Mouse (Mus musculus): Measurements from ENCODE around the gene Ctsl. TPM values are rescaled to one million over a fixed set of nuclear protein-coding genes. Genes with fewer than 3 reads are reported as not detected.

Gene Ctsl
- total RNA-seq (2021), result 100 to 1,000 TPM; 260 to 267 TPM
- long read RNA-seq, experiment 1, transcript Ctsl-201 (8 exons, 1,971 nt), result major isoform, 262 of 273 reads
- long read RNA-seq, experiment 1, partial matches to known transcripts, result 8 of 273 reads
- long read RNA-seq, experiment 1, other reads (novel, unspliced or antisense), result 3 of 273 reads
- long read RNA-seq, experiment 2, transcript Ctsl-201 (8 exons, 1,971 nt), result major isoform, 177 of 184 reads
- long read RNA-seq, experiment 2, partial matches to known transcripts, result 7 of 184 reads
- long read RNA-seq, experiment 2, other reads (novel, unspliced or antisense), result 0 of 184 reads

DNA sequence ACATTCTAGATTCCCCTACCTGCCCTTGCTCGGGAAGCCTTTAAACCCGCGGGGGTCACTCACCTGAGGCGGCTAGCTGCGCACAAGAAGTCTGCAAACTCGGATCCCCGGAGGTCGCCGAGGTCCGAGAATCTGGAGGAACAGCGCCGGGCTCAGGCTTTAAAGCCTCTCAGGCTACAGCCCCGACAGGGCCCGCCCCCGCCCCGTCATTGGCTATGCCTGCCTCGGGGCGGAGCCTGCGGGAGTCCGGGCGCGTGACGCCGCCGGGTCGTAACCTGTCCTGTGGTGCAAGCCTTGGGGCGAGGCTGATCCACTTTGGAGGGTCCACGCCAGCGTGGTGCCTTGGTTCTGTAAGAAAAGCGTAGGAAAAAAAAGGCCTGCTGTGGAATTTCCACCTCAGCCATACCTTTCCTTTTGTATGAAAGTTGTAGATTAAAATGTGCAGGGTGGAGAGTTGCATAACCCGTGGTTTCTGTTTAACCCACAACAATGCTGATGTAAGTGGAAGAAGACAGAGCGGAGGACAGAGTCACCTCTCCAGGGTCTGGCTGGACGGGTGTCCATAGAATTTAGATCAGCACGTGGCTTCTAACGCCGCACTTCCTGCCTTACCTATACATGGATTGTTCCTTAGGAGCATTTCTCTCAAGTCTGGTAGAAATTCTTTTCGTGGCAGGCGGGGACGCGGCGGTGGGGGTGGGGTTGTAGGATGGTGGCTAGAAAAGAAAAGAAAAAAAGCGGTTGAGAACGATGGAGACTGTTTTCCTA lies at the start of gene Ctsl:
TSS of gene Ctsl (minus strand) at position 718 of the 768 bp plus-strand sequence.
- intact Hi-C loops (cut with DNase I), result loop anchor here (2.0 kb wide), 2 partner anchors 30 to 62 kb away; partner anchors contain the start of gene Cdk20
- DNase-seq, result peak; percentile 97

DNA sequence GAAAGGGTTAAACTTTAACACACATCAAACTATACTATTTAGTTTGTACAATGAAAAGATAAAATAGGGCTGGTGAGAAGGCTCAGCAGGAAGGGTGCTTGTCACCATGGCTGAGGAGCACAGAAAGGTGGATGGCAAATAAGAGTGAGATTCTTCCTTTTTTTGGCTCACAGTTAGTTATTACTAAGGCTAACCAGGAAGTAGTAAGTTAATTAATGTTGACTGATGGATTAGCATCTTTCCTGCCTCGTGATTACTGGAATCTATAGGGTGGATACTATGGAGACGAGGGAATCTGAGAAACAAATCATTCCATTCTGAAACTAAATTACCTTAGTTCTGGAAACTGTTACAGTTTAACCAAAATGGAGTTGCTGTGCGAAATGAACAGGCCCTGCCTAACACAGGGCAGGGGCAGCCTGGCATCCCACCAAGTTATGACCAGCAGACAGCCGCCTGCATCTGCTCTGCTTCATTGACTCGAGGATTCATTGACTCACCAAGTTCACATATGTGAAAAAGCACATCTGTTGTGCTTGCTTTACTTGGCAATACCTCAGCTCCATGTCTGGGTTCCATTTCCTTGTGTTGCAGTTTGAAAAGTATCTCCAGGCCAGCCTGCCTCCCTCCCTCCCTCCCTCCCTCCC lies 46.4 kb upstream of the Ctsl start:
- DNase-seq, result peak; percentile 65 to 77
- intact Hi-C loops (cut with DNase I), result no loop called here

DNA sequence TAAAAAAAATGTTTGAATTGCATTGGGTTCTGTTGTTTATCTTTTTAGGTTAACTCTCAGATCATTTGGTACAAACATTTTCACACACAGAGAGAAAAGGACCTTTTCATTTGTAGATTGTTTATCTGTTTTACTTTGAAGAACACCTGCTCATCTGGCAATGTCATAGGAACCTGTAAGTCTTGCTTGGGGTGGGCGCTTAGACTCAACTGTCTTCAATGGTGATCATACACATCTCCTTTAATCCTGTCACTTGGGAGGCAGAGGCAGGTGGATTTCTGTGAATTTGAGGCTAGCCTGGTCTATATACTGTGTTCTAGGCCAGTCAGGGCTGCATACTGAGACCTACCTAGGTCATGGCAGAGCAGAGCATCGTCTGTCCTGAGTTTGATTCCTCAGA lies 45.0 kb upstream of the Ctsl start:
- intact Hi-C loops (cut with DNase I), result no loop called here
- no peak for DNase-seq

DNA sequence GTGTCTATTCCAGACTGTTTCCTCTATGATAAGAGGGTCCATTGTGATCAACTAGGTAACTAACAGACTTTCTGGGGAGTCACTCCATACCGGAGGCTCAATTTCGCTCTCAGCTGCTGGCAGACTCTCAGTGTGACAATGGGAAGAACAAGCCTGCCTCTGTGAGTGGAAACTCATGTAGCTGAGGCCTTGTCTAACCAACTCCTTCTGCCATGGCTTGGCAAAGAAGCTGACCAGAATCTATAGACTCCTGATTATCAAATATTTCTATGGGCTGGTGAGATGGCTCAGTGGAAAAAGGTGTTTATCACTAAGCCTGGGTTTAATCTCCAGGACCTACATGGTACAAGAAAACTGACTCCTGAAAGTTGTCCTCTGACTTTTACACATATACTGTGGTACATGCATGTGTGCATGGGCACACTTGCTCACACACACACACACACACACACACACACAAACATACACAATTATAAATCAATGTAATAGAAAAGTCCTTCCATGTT lies 42.1 kb upstream of the Ctsl start:
- no peak for DNase-seq
- intact Hi-C loops (cut with DNase I), result no loop called here

DNA sequence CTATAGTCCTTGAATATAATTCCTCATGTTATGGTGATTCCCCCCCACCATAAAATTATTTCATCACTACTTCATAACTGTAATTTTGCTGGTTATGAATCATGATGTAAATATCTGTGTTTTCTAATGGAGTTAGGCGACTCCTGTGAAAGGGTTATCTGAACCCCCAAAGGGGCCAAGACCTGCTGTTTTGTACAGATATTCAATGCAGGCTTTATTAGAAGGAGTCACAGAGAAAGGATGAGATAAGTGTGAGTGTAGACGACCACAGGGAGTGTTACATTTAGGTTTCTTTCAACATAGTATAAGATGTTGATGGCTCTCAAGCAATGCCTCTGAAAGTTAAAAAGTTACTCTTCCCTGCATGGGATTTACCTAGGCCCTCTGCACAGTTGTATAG lies 40.6 kb upstream of the Ctsl start:
- intact Hi-C loops (cut with DNase I), result no loop called here
- no peak for DNase-seq

DNA sequence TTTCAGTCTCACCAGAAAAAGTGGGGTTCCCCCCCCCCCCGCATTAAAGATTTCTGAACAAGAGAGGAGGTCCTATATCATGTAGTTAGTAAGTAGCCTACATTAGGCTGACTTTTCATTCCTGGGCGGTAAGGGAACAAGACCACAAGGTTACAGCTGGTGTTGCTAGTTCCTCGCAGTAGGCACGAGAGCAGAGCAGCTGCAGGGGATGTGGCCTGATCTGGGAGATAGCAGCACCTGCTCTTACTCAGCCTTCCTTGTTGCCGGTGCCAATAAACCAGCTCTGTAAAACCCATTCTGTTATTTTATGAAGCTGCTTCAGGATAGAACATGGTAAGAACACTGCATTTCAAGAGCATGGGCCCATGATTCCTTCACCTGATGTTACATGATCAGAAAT lies 39.9 kb upstream of the Ctsl start:
- no peak for DNase-seq
- intact Hi-C loops (cut with DNase I), result no loop called here

DNA sequence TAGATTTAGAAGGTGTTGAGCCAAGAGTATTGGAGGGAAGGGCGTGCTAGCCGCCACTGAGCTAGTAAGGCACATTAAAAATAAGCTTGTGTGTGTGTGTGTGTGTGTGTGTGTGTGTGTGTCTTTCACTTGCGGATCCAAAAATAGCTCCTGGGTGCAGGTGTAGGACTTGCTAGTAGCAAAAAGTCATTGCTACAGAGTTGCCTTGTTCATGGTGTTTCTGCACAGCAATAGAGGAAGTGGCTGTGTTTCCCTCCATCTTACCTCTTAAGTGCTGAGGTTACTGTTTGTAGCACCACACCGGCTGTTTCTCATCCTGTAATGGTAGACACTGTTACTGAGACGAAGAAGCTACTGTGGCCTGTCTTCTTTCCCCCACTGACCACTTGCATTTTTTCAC lies 37.3 kb upstream of the Ctsl start:
- intact Hi-C loops (cut with DNase I), result no loop called here
- no peak for DNase-seq

DNA sequence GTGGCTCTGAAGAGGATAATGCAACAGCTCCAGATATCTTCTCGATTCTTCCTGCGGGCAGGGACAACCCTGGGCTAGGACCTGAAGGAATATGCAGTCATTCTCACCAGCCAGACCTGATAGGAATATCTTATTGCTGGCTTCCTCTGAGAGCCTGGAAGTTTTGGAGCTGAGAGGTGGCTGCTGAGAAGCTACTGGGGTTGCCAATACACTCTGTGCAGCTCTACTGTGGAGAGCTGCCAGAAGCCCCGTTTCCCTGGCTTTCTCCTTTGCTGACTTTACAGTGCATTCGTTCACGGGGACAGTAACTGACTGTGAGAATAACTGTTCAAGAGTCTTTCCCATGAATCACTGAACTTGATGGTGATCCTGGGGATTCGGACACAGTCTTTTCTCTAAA lies 34.9 kb upstream of the Ctsl start:
- DNase-seq, result peak; percentile 18 to 34
- intact Hi-C loops (cut with DNase I), result no loop called here

DNA sequence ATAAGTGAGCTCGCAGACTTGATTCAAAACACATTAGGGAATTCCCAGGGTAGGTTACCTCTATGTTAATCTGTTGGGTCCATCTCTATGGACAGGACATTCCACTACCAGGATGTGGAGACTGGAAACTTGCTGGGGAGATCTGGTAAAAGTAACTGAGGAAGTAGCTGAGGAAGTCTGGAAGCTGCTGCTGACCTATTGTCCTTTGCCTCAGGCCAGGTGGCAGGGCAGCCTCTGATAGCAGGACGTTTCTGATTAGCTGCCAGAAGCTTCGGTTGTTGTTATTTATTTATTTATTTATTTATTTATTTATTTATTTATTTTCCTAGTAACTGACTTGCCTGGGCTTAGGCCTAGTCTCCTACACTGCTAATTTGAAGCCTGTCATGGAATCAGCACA lies 32.8 kb upstream of the Ctsl start:
- DNase-seq, result no peak
- intact Hi-C loops (cut with DNase I), result no loop called here

DNA sequence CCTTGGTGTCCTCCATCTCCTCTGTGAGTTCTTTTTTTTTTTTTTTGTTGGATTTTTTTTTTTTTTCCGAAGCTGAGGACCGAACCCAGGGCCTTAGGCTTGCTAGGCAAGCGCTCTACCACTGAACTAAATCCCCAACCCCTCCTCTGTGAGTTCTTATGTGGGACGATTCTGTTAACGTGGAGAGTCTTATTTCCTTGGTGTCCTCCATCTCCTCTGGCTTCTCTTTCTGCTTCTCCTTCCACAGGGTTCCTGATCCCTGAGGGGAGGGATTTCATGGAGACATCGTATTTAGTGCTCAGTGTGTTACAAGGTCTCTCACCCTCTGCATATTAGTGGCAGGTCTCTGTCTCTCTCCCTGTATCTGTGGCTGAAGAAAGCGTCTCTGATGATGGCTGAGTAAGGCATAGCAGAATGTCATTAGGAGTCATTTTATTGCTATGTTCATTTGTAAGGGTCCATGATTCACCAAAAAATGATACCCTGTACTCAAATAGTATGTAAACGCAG lies 32.3 kb upstream of the Ctsl start:
- intact Hi-C loops (cut with DNase I), result no loop called here
- DNase-seq, result no peak

DNA sequence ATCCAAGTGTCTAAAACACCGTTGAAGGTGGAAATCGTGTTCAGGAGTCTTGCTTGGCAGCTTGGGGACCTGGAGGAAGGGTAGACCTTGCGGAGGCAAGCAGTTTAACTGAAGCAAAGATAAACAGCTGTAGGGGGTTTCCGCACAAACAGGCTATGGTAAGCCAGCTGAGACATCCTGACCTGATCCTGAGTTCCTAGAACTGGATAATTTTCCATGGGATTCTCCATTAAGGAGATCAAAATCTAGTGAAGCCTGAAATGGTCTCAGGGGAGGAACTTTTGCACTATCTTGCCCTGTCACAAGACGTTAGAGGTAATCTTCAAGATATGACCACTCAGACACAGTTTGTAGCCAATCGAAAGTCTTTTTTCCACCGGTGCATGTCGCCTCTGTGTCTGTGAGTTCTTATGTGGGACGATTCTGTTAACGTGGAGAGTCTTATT lies 31.8 kb upstream of the Ctsl start:
- intact Hi-C loops (cut with DNase I), result no loop called here
- DNase-seq, result no peak

DNA sequence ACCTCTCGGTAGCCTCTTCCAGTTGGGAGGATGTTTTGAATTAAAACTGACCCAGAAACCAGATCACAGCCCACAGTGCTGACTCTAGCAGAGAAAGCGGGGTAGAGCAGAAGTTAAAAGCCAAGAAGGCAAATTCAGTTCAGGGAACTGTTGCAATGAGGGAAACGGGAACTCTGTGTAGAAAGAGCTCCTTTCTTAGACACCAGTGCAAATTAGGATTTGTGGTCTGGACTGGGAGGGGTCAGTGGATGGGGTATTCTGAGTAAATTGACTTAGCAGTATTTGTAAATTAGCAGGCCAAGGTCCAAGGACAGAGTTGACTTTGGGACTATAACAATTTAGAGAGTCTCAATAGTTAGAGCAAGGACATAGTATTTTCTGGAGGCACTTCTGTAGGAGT lies 31.3 kb upstream of the Ctsl start:
- peak; percentile 15 to 16 for DNase-seq
- intact Hi-C loops (cut with DNase I), result no loop called here

DNA sequence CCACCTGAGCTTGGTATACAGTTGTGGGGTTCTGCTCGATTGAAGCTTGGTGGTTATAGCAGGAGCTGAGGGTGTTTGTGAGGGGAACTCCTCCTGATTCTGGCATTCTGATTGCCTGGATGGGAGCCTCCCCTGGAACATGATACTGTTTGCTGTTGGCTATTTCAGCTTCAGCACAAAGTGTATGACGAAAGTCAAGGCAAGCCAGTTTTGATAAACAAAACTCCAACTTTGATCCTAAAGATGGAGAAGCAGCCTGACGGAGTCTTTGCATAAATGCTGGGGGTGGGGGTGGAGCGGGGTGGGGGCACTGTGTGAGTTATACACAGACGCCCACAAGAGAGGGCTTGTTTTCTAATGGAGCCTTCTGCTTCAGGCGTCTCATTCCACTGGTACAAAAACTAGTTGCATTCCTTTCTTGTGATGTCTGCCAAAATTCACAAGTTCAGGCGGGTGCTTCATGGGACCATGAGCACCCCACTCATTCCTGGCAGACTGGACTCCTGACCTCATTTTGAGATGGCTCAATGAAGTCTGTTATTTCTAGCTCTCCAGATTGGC lies 30.2 kb upstream of the Ctsl start:
- intact Hi-C loops (cut with DNase I), result loop anchor here (2.0 kb wide), 1 partner anchor 30 kb away; the partner anchor contains the start of gene Ctsl
- DNase-seq, result peak; percentile 40 to 65

DNA sequence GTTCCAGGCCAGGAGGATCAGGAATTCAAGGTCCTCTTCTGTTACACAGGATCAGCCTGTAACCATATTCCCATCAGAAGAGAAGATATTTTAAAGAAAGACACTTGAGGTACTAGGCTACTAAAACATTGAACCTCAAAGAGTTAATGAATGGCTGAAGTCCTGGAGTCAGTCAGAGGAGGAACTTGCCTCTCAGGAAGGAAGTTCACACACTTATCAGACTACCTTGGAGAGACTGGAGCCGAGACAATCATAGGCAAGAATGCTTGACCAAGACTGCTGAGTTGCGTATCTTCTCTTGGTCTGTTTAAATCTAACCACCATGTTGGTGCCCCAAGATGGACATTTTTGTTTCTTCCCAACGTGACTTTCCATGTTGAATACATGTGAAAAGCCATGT lies 29.2 kb upstream of the Ctsl start:
- DNase-seq, result no peak
- intact Hi-C loops (cut with DNase I), result loop anchor here (2.0 kb wide), 1 partner anchor 29 kb away; the partner anchor contains the start of gene Ctsl

DNA sequence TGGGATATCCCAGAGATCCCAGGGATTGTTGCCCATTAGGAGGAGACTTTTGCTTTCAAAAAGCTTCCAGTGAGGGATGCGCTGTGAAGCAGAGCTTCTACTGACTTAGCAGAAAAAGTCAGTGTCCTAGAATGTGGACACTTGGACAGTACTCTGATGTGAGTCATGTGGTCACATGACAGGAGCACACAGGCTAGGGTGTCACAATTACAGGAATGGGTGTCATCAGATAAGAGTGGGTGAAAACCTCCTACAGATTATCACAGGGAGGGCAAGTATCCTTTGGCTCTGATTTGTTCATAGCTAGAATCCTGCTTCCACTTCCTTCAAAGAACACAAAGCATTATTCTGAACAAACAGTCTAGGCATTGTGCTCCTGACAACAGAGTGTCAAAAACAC lies 27.4 kb upstream of the Ctsl start:
- no peak for DNase-seq
- intact Hi-C loops (cut with DNase I), result no loop called here

DNA sequence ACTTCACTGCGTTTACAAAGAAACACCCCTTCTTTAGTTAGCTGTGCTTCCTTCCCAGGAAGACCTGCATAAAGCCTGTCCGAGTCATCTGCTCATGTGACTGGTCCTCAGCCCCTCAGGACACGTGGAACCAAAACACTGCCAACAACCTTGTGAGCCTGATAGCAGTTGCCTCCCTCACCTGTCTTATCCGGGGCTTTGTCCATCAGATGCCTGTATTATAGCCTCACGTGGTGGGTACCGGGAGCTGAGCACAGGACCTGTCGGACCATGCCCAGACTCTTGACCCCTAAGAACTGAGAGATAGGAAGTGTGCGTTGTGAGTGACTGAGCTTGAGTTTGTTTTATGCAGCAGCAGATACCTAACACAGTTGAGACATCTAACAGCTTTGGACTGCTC lies 26.3 kb upstream of the Ctsl start:
- intact Hi-C loops (cut with DNase I), result no loop called here
- no peak for DNase-seq

DNA sequence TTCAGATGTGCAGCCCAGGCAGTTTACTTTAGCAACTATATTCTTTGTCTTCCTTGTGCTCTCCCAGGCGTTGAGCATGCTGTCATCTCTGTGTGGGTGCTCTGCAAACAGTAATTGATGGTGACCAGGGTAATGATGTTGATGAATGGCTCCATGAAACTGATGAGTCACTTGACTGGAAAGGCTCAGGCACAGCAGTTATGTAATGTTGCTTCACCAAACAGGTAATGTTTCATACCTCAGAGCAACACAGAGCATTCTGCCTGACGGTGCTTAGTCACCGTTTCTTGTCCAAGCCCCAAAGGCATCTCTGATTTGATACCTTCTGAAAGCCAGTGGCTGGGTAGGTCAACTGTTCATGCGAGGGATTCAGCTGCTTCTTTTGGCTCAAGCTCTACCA lies 17.7 kb upstream of the Ctsl start:
- DNase-seq, result no peak
- intact Hi-C loops (cut with DNase I), result no loop called here

DNA sequence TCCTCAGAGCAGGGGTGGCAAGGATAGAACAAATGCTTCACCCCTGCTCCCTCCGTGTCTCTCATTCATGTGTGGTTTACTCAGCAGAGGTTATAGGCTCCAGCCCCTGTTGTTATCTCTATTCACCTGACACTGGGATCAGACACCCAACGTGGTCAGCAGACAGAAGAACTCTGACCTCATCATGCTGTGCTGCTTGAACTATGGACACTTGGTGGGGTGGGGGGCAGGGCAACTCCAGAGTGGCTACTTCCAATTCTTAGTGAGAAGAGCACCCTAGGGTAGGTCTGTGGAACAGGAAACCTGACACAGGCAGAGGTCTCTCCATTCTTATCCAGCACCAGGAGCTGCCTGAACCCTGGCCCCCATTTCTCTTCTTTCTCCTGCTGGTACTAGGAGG lies 15.4 kb upstream of the Ctsl start:
- DNase-seq, result no peak
- intact Hi-C loops (cut with DNase I), result no loop called here

DNA sequence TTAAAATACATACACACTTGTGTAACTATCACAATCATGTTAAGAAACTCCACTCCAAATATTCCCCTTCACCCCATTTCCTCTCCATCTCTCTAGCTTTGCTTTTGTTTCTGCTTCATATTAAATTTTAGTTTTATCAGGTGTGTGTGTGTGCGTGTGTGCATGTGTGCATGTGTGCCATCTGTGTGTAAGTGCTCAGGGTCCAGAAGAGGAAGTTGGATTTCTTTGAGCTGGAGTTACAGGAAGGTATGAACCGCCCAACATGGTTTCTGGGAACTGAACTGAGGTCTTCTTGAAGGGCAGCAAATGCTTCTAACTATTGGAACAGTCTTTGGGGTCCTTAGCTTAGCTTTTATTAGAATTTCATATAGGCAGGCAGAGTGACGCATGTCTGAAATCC lies 14.2 kb upstream of the Ctsl start:
- intact Hi-C loops (cut with DNase I), result no loop called here
- no peak for DNase-seq

DNA sequence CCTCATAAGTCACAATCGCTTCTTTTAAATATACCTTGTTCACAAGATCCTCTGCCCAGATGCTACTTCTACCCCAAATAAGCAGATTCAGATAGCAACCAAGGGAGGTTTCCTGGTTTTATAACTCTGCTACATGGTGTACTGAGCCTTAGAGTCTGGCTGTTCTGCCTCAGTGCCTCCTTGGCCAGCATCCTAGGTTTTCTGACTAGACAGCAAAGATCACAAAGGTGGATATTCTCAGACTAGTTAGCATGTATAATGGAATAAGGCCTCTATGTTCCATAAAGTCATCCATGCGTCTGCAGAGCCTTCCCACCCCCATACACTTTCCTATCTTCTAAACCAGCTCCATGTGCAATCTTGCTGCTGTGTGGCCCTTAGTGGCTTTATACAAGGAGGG lies 9.6 kb upstream of the Ctsl start:
- no peak for DNase-seq
- intact Hi-C loops (cut with DNase I), result no loop called here

DNA sequence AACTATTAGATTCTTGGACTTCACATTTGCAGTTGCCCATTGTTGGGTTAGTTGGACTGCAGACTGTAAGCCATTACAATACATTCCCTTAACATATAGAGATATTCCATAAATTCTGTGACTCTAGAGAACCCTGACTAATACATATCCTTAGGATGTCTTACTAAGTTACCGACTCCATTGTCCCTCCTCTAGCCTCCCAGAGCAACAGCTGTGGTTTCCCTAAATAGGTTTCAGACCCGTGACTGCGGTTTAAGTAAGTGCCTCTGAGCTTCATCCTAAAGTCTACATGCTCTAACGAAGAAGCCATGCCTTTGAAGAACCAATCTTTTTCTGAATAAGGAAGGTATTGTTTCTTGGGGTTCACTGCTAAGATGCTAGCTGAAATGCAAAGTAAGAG lies 7.9 kb upstream of the Ctsl start:
- no peak for DNase-seq
- intact Hi-C loops (cut with DNase I), result no loop called here

Measured in heart, postnatal 14 days (tissue).